Mouse (Mus musculus): ENCODE measurements around the gene Supt4a. TPM values are rescaled to one million over a fixed set of nuclear protein-coding genes. Genes with fewer than 3 reads are reported as not detected.
A peak's percentile ranks its signal among the peaks of the same experiment; 100 is the strongest.

The Supt4a gene
- polyA plus RNA-seq (2015; fragmentation: Nextera tagmentation; extraction: Ambion mirVana) = 100 and 111 TPM in 2 replicates

- H3K4me3 ChIP-seq (ENCODE audit: low read length) = peak within 1 kb of the TSS; percentile 74
- H3K36me3 ChIP-seq (ENCODE audit: control insufficient read depth, insufficient read depth) = peaks cover 8% of the 10 kb centered on the region
- peak; percentile 94 for ATAC-seq (replicated peaks; ENCODE audit: extremely low read depth, insufficient read depth, low FRiP score)
- no peaks in the 10 kb centered on the region for H3K27me3 ChIP-seq (ENCODE audit: control insufficient read depth, insufficient read depth, low read length)
- H3K27ac ChIP-seq (ENCODE audit: low read length) = peak within 1 kb of the TSS; percentile 90
- peak within 1 kb of the TSS; percentile 80 for H3K9ac ChIP-seq (ENCODE audit: low read length)
- under 1% methylated on average over 57 of the region's 57 CpGs for WGBS
- peaks cover 13% of the 10 kb centered on the region for H3K4me1 ChIP-seq (ENCODE audit: control insufficient read depth, insufficient read depth, low read length)
- no peaks in the 10 kb centered on the region for H3K9me3 ChIP-seq (replicated peaks; ENCODE audit: control insufficient read depth, low read length)
- peak within 1 kb of the TSS; percentile 98 for H3K4me2 ChIP-seq (ENCODE audit: low read depth, low read length)
Observed at GRCm38 (mm10) chr11:87737175-87737740, at the start of gene Supt4a. Gene Supt4a, plus strand, starts transcription at chr11:87737552.

GRCm38 (mm10) chr11:87688478-87689203 lies 48.7 kb upstream of the Supt4a start:
- no peak for ATAC-seq (replicated peaks; ENCODE audit: extremely low read depth, insufficient read depth, low FRiP score)
- Histone ChIP-seq H3K4me3 (ENCODE audit: low read length) (no peak overlapping the region), H3K4me2 (ENCODE audit: low read depth, low read length) (no peak overlapping the region), H3K36me3 (ENCODE audit: control insufficient read depth, insufficient read depth) (no peaks in the 10 kb centered on the region), H3K9ac (ENCODE audit: low read length) (no peak overlapping the region), H3K27me3 (ENCODE audit: control insufficient read depth, insufficient read depth, low read length) (no peaks in the 10 kb centered on the region), H3K9me3 (replicated peaks; ENCODE audit: control insufficient read depth, low read length) (no peaks in the 10 kb centered on the region), H3K4me1 (ENCODE audit: control insufficient read depth, insufficient read depth, low read length) (peaks cover 22% of the 10 kb centered on the region), H3K27ac (ENCODE audit: low read length) (no peak overlapping the region)
- 81% methylated on average over 11 of the region's 11 CpGs for WGBS

GRCm38 (mm10) chr11:87689402-87689808 lies 47.9 kb upstream of the Supt4a start:
- Histone ChIP-seq H3K9me3 (replicated peaks; ENCODE audit: control insufficient read depth, low read length) (no peaks in the 10 kb centered on the region), H3K9ac (ENCODE audit: low read length) (no peak overlapping the region), H3K4me2 (ENCODE audit: low read depth, low read length) (peak overlapping the region; percentile 27; the same call in 1 of the 2 replicates), H3K27ac (ENCODE audit: low read length) (0 out of 2 replicates have a peak overlapping the region, but pooled peaks have one; percentile 3), H3K27me3 (ENCODE audit: control insufficient read depth, insufficient read depth, low read length) (no peaks in the 10 kb centered on the region), H3K4me3 (ENCODE audit: low read length) (no peak overlapping the region), H3K4me1 (ENCODE audit: control insufficient read depth, insufficient read depth, low read length) (peaks cover 22% of the 10 kb centered on the region), H3K36me3 (ENCODE audit: control insufficient read depth, insufficient read depth) (no peaks in the 10 kb centered on the region)
- 6% methylated on average over 7 of the region's 7 CpGs for WGBS
- no peak; the same call in 1 of the 2 replicates for ATAC-seq (replicated peaks; ENCODE audit: extremely low read depth, insufficient read depth, low FRiP score)

- Histone ChIP-seq H3K27me3 (ENCODE audit: control insufficient read depth, insufficient read depth, low read length) (no peaks in the 10 kb centered on the region), H3K27ac (ENCODE audit: low read length) (peak overlapping the region; percentile 3; the same call in 1 of the 2 replicates), H3K4me1 (ENCODE audit: control insufficient read depth, insufficient read depth, low read length) (peaks cover 22% of the 10 kb centered on the region), H3K36me3 (ENCODE audit: control insufficient read depth, insufficient read depth) (no peaks in the 10 kb centered on the region), H3K4me2 (ENCODE audit: low read depth, low read length) (peak overlapping the region; percentile 11; the same call in 1 of the 2 replicates), H3K9me3 (replicated peaks; ENCODE audit: control insufficient read depth, low read length) (no peaks in the 10 kb centered on the region), H3K4me3 (ENCODE audit: low read length) (no peak overlapping the region), H3K9ac (ENCODE audit: low read length) (no peak overlapping the region)
- 50% methylated on average over 16 of the region's 16 CpGs for WGBS
- no peak for ATAC-seq (replicated peaks; ENCODE audit: extremely low read depth, insufficient read depth, low FRiP score)
Observed at GRCm38 (mm10) chr11:87690054-87690740, 47.2 kb upstream of the Supt4a start.

- ATAC-seq (replicated peaks; ENCODE audit: extremely low read depth, insufficient read depth, low FRiP score) = no peak
- no peak overlapping the region for H3K4me3 ChIP-seq (ENCODE audit: low read length)
- H3K9me3 ChIP-seq (replicated peaks; ENCODE audit: control insufficient read depth, low read length) = no peaks in the 10 kb centered on the region
- WGBS = 61% methylated on average over 14 of the region's 14 CpGs
- H3K27ac ChIP-seq (ENCODE audit: low read length) = no peak overlapping the region
- no peaks in the 10 kb centered on the region for H3K27me3 ChIP-seq (ENCODE audit: control insufficient read depth, insufficient read depth, low read length)
- no peak overlapping the region for H3K4me2 ChIP-seq (ENCODE audit: low read depth, low read length)
- H3K4me1 ChIP-seq (ENCODE audit: control insufficient read depth, insufficient read depth, low read length) = no peaks in the 10 kb centered on the region
- H3K9ac ChIP-seq (ENCODE audit: low read length) = no peak overlapping the region
- H3K36me3 ChIP-seq (ENCODE audit: control insufficient read depth, insufficient read depth) = no peaks in the 10 kb centered on the region
Observed at GRCm38 (mm10) chr11:87697131-87697682, 40.1 kb upstream of the Supt4a start.

GRCm38 (mm10) chr11:87698126-87698525 lies 39.2 kb upstream of the Supt4a start:
- H3K9me3 ChIP-seq (replicated peaks; ENCODE audit: control insufficient read depth, low read length) = no peaks in the 10 kb centered on the region
- no peaks in the 10 kb centered on the region for H3K36me3 ChIP-seq (ENCODE audit: control insufficient read depth, insufficient read depth)
- no peaks in the 10 kb centered on the region for H3K27me3 ChIP-seq (ENCODE audit: control insufficient read depth, insufficient read depth, low read length)
- no peak overlapping the region for H3K27ac ChIP-seq (ENCODE audit: low read length)
- H3K4me3 ChIP-seq (ENCODE audit: low read length) = no peak overlapping the region
- 80% methylated on average over 4 of the region's 4 CpGs for WGBS
- H3K9ac ChIP-seq (ENCODE audit: low read length) = no peak overlapping the region
- H3K4me2 ChIP-seq (ENCODE audit: low read depth, low read length) = no peak overlapping the region
- no peaks in the 10 kb centered on the region for H3K4me1 ChIP-seq (ENCODE audit: control insufficient read depth, insufficient read depth, low read length)
- ATAC-seq (replicated peaks; ENCODE audit: extremely low read depth, insufficient read depth, low FRiP score) = no peak

GRCm38 (mm10) chr11:87701108-87701507 lies 36.2 kb upstream of the Supt4a start:
- Histone ChIP-seq H3K27me3 (ENCODE audit: control insufficient read depth, insufficient read depth, low read length) (no peaks in the 10 kb centered on the region), H3K4me3 (ENCODE audit: low read length) (no peak overlapping the region), H3K9ac (ENCODE audit: low read length) (no peak overlapping the region), H3K27ac (ENCODE audit: low read length) (no peak overlapping the region), H3K9me3 (replicated peaks; ENCODE audit: control insufficient read depth, low read length) (no peaks in the 10 kb centered on the region), H3K4me2 (ENCODE audit: low read depth, low read length) (no peak overlapping the region), H3K4me1 (ENCODE audit: control insufficient read depth, insufficient read depth, low read length) (no peaks in the 10 kb centered on the region), H3K36me3 (ENCODE audit: control insufficient read depth, insufficient read depth) (no peaks in the 10 kb centered on the region)
- WGBS = 75% methylated on average over 6 of the region's 6 CpGs
- no peak for ATAC-seq (replicated peaks; ENCODE audit: extremely low read depth, insufficient read depth, low FRiP score)

- H3K36me3 ChIP-seq (ENCODE audit: control insufficient read depth, insufficient read depth) = no peaks in the 10 kb centered on the region
- H3K4me3 ChIP-seq (ENCODE audit: low read length) = no peak overlapping the region
- WGBS = 72% methylated on average over 14 of the region's 14 CpGs
- H3K9ac ChIP-seq (ENCODE audit: low read length) = no peak overlapping the region
- no peak overlapping the region for H3K4me2 ChIP-seq (ENCODE audit: low read depth, low read length)
- no peaks in the 10 kb centered on the region for H3K9me3 ChIP-seq (replicated peaks; ENCODE audit: control insufficient read depth, low read length)
- no peak for ATAC-seq (replicated peaks; ENCODE audit: extremely low read depth, insufficient read depth, low FRiP score)
- H3K27me3 ChIP-seq (ENCODE audit: control insufficient read depth, insufficient read depth, low read length) = no peaks in the 10 kb centered on the region
- H3K4me1 ChIP-seq (ENCODE audit: control insufficient read depth, insufficient read depth, low read length) = no peaks in the 10 kb centered on the region
- no peak overlapping the region for H3K27ac ChIP-seq (ENCODE audit: low read length)
Observed at GRCm38 (mm10) chr11:87701877-87702620, 35.3 kb upstream of the Supt4a start.
